Mouse (Mus musculus) embryonic facial prominence, embryonic 11.5 days (tissue): ENCODE results near the gene Neb. TPM values are rescaled to one million over a fixed set of nuclear protein-coding genes. Genes with fewer than 3 reads are reported as not detected.
A peak's percentile ranks its signal among the peaks of the same experiment; 100 is the strongest.

Source experiments
- ATAC-seq: fragments of 200-750 bp; cut with Nextera tagmentation; replicated peaks from 2 replicates; pipeline ENCODE4 v1.8.0; 2017; ENCODE audit warnings: low read depth; ENCODE audit not compliant: insufficient number of reproducible peaks, low FRiP score, low TSS enrichment
- DNase-seq: peaks from one replicate; pipeline ENCODE4 v3.0.0-alpha.2; 2015; ENCODE audit warnings: low spot score
- H3K27ac ChIP-seq: fragments of 300-500 bp; sonication (generic); replicated peaks from 2 replicates; pipeline ENCODE4 v1.5.1; 2014; ENCODE audit warnings: mild to moderate bottlenecking, low read depth, low read length, control low read depth
- H3K27me3 ChIP-seq: fragments of 300-500 bp; sonication (generic); 2 replicates; pipeline ENCODE4 v1.6.1; 2014; ENCODE audit warnings: mild to moderate bottlenecking, low read length, moderate library complexity, mixed read lengths; ENCODE audit not compliant: control insufficient read depth, insufficient read depth
- H3K36me3 ChIP-seq: fragments of 300-500 bp; sonication (generic); replicated peaks from 2 replicates; pipeline ENCODE4 v1.6.1; 2014; ENCODE audit warnings: low read depth, mild to moderate bottlenecking, low read length, moderate library complexity, mixed read lengths; ENCODE audit not compliant: control insufficient read depth, insufficient read depth
- H3K4me1 ChIP-seq: fragments of 300-500 bp; sonication (generic); 2 replicates; pipeline ENCODE4 v1.6.1; 2014; ENCODE audit warnings: low read length, mixed read lengths; ENCODE audit not compliant: control insufficient read depth, insufficient read depth
- H3K4me2 ChIP-seq: fragments of 300-500 bp; sonication (generic); 2 replicates; pipeline ENCODE4 v1.6.1; 2014; ENCODE audit warnings: low read depth, mild to moderate bottlenecking, control low read depth, low read length, moderate library complexity
- H3K4me3 ChIP-seq: fragments of 300-500 bp; sonication (generic); 2 replicates; pipeline ENCODE4 v1.5.1; 2014; ENCODE audit warnings: low read depth, low read length, control low read depth
- H3K9ac ChIP-seq: fragments of 300-500 bp; sonication (generic); replicated peaks from 2 replicates; pipeline ENCODE4 v1.6.1; 2014; ENCODE audit warnings: mild to moderate bottlenecking, control low read depth, low read length
- H3K9me3 ChIP-seq: fragments of 300-500 bp; sonication (generic); replicated peaks from 2 replicates; pipeline ENCODE4 v1.6.1; 2016; ENCODE audit warnings: mild to moderate bottlenecking, low read length, inconsistent platforms, mixed read lengths; ENCODE audit not compliant: control insufficient read depth
- WGBS: fragments of 180-500 bp; shearing (Covaris S2); extraction: QIAGEN DNeasy Blood & Tissue Kit; methylation state at CpG from one replicate; pipeline ENCODE4 v1.1.7; 2014; 5-methylcytosine and 5-hydroxymethylcytosine counted together
- polyA plus RNA-seq: library from polyadenylated mRNA; unstranded; fragments of >200 nt; fragmentation: Nextera tagmentation; extraction: Ambion mirVana; gene quantifications from 2 replicates; pipeline ENCODE4 v1.2.1, GENCODE M21; 2014

Gene Neb
- 6.5 and 7.2 TPM in 2 replicates for polyA plus RNA-seq

GRCm38 (mm10) chr2:52378448-52378804 is at the start of gene Neb:
Gene Neb (minus strand): TSS chr2:52378474.
- 63% methylated on average over 7 of the region's 7 CpGs for WGBS
- H3K4me2 ChIP-seq: no peak within 1 kb of the TSS
- no peaks in the 10 kb centered on the region for H3K27me3 ChIP-seq
- DNase-seq (peak; percentile 5), ATAC-seq (no peak)
- H3K27ac ChIP-seq: no peak within 1 kb of the TSS
- no peaks in the 10 kb centered on the region for H3K4me1 ChIP-seq
- H3K36me3 ChIP-seq: no peaks in the 10 kb centered on the region
- H3K9me3 ChIP-seq: no peaks in the 10 kb centered on the region
- no peak within 1 kb of the TSS for H3K9ac ChIP-seq
- no peak within 1 kb of the TSS for H3K4me3 ChIP-seq

- DNase-seq: no peak
- no peak for ATAC-seq
- 90% methylated on average over 3 of the region's 3 CpGs for WGBS
Measured at GRCm38 (mm10) chr2:52427383-52427782, 49.1 kb upstream of the Neb start.

GRCm38 (mm10) chr2:52426041-52426440 is 47.8 kb upstream of the Neb start:
- no peak for ATAC-seq
- Histone ChIP-seq H3K27ac (no peak overlapping the region), H3K9ac (no peak overlapping the region), H3K4me3 (no peak overlapping the region), H3K4me2 (no peak overlapping the region), H3K4me1 (no peaks in the 10 kb centered on the region), H3K9me3 (no peaks in the 10 kb centered on the region), H3K36me3 (no peaks in the 10 kb centered on the region), H3K27me3 (no peaks in the 10 kb centered on the region)
- no peak for DNase-seq
- WGBS: 79% methylated on average over 3 of the region's 3 CpGs

More at GRCm38 (mm10) chr2:52427383-52427782, 49.1 kb upstream of the Neb start:
- Histone ChIP-seq H3K4me2 (no peak overlapping the region), H3K36me3 (no peaks in the 10 kb centered on the region), H3K9ac (no peak overlapping the region), H3K27ac (no peak overlapping the region), H3K27me3 (no peaks in the 10 kb centered on the region), H3K4me3 (no peak overlapping the region), H3K9me3 (no peaks in the 10 kb centered on the region), H3K4me1 (no peaks in the 10 kb centered on the region)

GRCm38 (mm10) chr2:52425523-52425795 is 47.2 kb upstream of the Neb start:
- Histone ChIP-seq H3K27ac (no peak overlapping the region), H3K9ac (peak overlapping the region; percentile 35), H3K4me1 (no peaks in the 10 kb centered on the region), H3K27me3 (no peaks in the 10 kb centered on the region), H3K36me3 (no peaks in the 10 kb centered on the region), H3K4me2 (peak overlapping the region; percentile 46), H3K4me3 (peak overlapping the region; percentile 93), H3K9me3 (no peaks in the 10 kb centered on the region)
- 24% methylated on average over 10 of the region's 10 CpGs for WGBS
- no peak for ATAC-seq
- DNase-seq: no peak

- Histone ChIP-seq H3K27ac (peak within 1 kb of the TSS; percentile 80), H3K27me3 (no peaks in the 10 kb centered on the region), H3K4me2 (peak within 1 kb of the TSS; percentile 46), H3K4me3 (peak within 1 kb of the TSS; percentile 93), H3K36me3 (no peaks in the 10 kb centered on the region), H3K9ac (peak within 1 kb of the TSS; percentile 98), H3K9me3 (no peaks in the 10 kb centered on the region), H3K4me1 (no peaks in the 10 kb centered on the region)
- peak; percentile 94 for DNase-seq
- ATAC-seq: peak; percentile 92
- WGBS: under 1% methylated on average over 53 of the region's 57 CpGs
Measured at GRCm38 (mm10) chr2:52424747-52425522, 46.7 kb upstream of the Neb start, which contains the start of gene Arl5a. Gene Arl5a (minus strand): TSS chr2:52424901.

GRCm38 (mm10) chr2:52424248-52424728 is 46.0 kb upstream of the Neb start:
- Histone ChIP-seq H3K4me3 (peak overlapping the region; percentile 93), H3K9ac (peak overlapping the region; percentile 98), H3K4me2 (no peak overlapping the region; the same call in none of the 2 replicates), H3K27me3 (no peaks in the 10 kb centered on the region), H3K4me1 (no peaks in the 10 kb centered on the region), H3K36me3 (no peaks in the 10 kb centered on the region), H3K9me3 (no peaks in the 10 kb centered on the region), H3K27ac (peak overlapping the region; percentile 80)
- ATAC-seq (peak; percentile 86), DNase-seq (peak; percentile 49)
- WGBS: under 1% methylated on average over 31 of the region's 42 CpGs

GRCm38 (mm10) chr2:52423611-52424247 is 45.5 kb upstream of the Neb start:
- peak overlapping the region; percentile 93 for H3K4me3 ChIP-seq
- WGBS: 5% methylated on average over 16 of the region's 16 CpGs
- H3K27ac ChIP-seq: no peak overlapping the region

More at GRCm38 (mm10) chr2:52423611-52424247, 45.5 kb upstream of the Neb start:
- no peak for ATAC-seq
- H3K27me3 ChIP-seq: no peaks in the 10 kb centered on the region
- H3K9me3 ChIP-seq: no peaks in the 10 kb centered on the region
- no peaks in the 10 kb centered on the region for H3K36me3 ChIP-seq
- no peaks in the 10 kb centered on the region for H3K4me1 ChIP-seq
- H3K9ac ChIP-seq: peak overlapping the region; percentile 47; the same call in 1 of the 2 replicates
- H3K4me2 ChIP-seq: peak overlapping the region; percentile 40
- peak; percentile 11 for DNase-seq
